In genomic region chr2:104501091-104501490, GRCm38 (mm10) we compare ENCODE assay signal across 26 mouse cellular contexts.
"Had no signal": no experiment of that assay in that cellular context is flagged by ENCODE, and none has a peak within 500 bp of the region (broad histone marks: within the 10 kb centered on the region; RNA-seq: fewer than 3 reads in every experiment).

No protein-coding gene starts in this region.

- H3K4me3 ChIP-seq: heart, embryonic 10.5 days; heart, embryonic 12.5 days; hindbrain, embryonic 10.5 days; hindbrain, embryonic 12.5 days; intestine, embryonic 15.5 days; layer of hippocampus, adult 2 months; left cerebral cortex, adult 2 months; limb, embryonic 10.5 days; limb, embryonic 12.5 days; liver, embryonic 13.5 days had no signal

- ATAC-seq: hindbrain, embryonic 16.5 days; inflammation-experienced regulatory T-cells, adult 6 months; intestine, embryonic 15.5 days; intestine, postnatal 0 days had no signal

- H3K36me3 ChIP-seq: heart, embryonic 10.5 days; heart, embryonic 12.5 days; hindbrain, embryonic 10.5 days; hindbrain, embryonic 12.5 days; intestine, embryonic 15.5 days; limb, embryonic 10.5 days; limb, embryonic 12.5 days; liver, embryonic 13.5 days had no signal

- H3K27me3 ChIP-seq: heart, embryonic 12.5 days; hindbrain, embryonic 12.5 days; intestine, embryonic 15.5 days; limb, embryonic 12.5 days; liver, embryonic 13.5 days had no signal

- H3K27ac ChIP-seq: heart, embryonic 10.5 days; hindbrain, embryonic 10.5 days; hindbrain, embryonic 12.5 days; hindbrain, embryonic 14.5 days; intestine, embryonic 15.5 days; layer of hippocampus, adult 2 months; left cerebral cortex, adult 2 months; limb, embryonic 10.5 days; limb, embryonic 12.5 days; liver, embryonic 13.5 days had no signal

- DNase-seq: gastrocnemius, postnatal 10 days; gastrocnemius, postnatal 25 days; heart, adult 18-20 months; heart, postnatal 10 days; heart, postnatal 4 days; kidney, adult 18-20 months; kidney, adult 8-10 months; kidney, postnatal 10 days; kidney, postnatal 25 days; kidney, postnatal 4 days; liver; liver, embryonic 13.5 days had no signal

- H3K4me2 ChIP-seq: heart, embryonic 12.5 days; hindbrain, embryonic 12.5 days; hindbrain, embryonic 14.5 days; intestine, embryonic 15.5 days; limb, embryonic 12.5 days; liver, embryonic 11.5 days; liver, embryonic 13.5 days had no signal
